Mouse (Mus musculus) liver, postnatal 0 days (tissue): ENCODE results near the gene Osbpl9. TPM values are rescaled to one million over a fixed set of nuclear protein-coding genes. Genes with fewer than 3 reads are reported as not detected.
A peak's percentile ranks its signal among the peaks of the same experiment; 100 is the strongest.

Experiments used
- ATAC-seq: fragments of 200-750 bp; cut with Nextera tagmentation; 2 replicates; pipeline ENCODE4 v1.8.0; 2017; ENCODE audit warnings: mild to moderate bottlenecking, moderate library complexity
- DNase-seq: peaks from one replicate; pipeline ENCODE4 v3.0.0-alpha.2; 2016
- H3K27ac ChIP-seq: fragments of 300-500 bp; sonication (generic); 2 replicates; pipeline ENCODE4 v1.5.1; 2014; ENCODE audit warnings: antibody characterized with exemption, moderate library complexity, mild to moderate bottlenecking, low read depth
- H3K27me3 ChIP-seq: fragments of 300-500 bp; sonication (generic); 2 replicates; pipeline ENCODE4 v1.6.1; 2014; ENCODE audit warnings: low read length, control low read depth, mixed read lengths; ENCODE audit not compliant: insufficient read depth
- H3K36me3 ChIP-seq: fragments of 300-500 bp; sonication (generic); replicated peaks from 2 replicates; pipeline ENCODE4 v1.6.1; 2014; ENCODE audit warnings: mild to moderate bottlenecking, control low read depth, low read length, moderate library complexity, mixed read lengths; ENCODE audit not compliant: insufficient read depth
- H3K4me1 ChIP-seq: fragments of 300-500 bp; sonication (generic); 2 replicates; pipeline ENCODE4 v1.6.1; 2014; ENCODE audit warnings: antibody characterized with exemption, mild to moderate bottlenecking, control low read depth; ENCODE audit not compliant: insufficient read depth
- H3K4me2 ChIP-seq: fragments of 300-500 bp; sonication (generic); 2 replicates; pipeline ENCODE4 v1.6.1; 2014; ENCODE audit warnings: low read depth, mild to moderate bottlenecking, low read length, moderate library complexity, mixed read lengths
- H3K4me3 ChIP-seq: fragments of 300-500 bp; sonication (generic); 2 replicates; pipeline ENCODE4 v1.5.1; 2014; ENCODE audit warnings: low read depth, low read length
- H3K9ac ChIP-seq: fragments of 300-500 bp; sonication (generic); replicated peaks from 2 replicates; pipeline ENCODE4 v1.6.1; 2014; ENCODE audit warnings: mild to moderate bottlenecking, moderate library complexity
- H3K9me3 ChIP-seq: fragments of 300-500 bp; sonication (generic); 2 replicates; pipeline ENCODE4 v1.6.1; 2016; ENCODE audit warnings: mild to moderate bottlenecking, control low read depth, low read length, mixed read lengths
- CTCF ChIP-seq: sonication (generic); IDR thresholded peaks from 2 replicates; pipeline ENCODE4 v1.5.1; 2016; ENCODE audit warnings: antibody characterized with exemption, low read depth
- EP300 ChIP-seq: IDR thresholded peaks from 2 replicates; pipeline ENCODE4 v1.6.1; 2016; ENCODE audit warnings: antibody characterized with exemption, low read depth, mild to moderate bottlenecking
- WGBS: fragments of 180-500 bp; shearing (Covaris S2); extraction: QIAGEN DNeasy Blood & Tissue Kit; methylation state at CpG from one replicate; pipeline ENCODE4 v1.1.7; 2014; ENCODE audit not compliant: insufficient replicate concordance; 5-methylcytosine and 5-hydroxymethylcytosine counted together
- polyA plus RNA-seq: library from polyadenylated mRNA; unstranded; fragments of >200 nt; fragmentation: Nextera tagmentation; extraction: Ambion mirVana; gene quantifications from 2 replicates; pipeline ENCODE4 v1.2.1, GENCODE M21; 2015

Osbpl9 gene
- polyA plus RNA-seq, 1 experiment from 2014 or later: 28.2 TPM

DNA sequence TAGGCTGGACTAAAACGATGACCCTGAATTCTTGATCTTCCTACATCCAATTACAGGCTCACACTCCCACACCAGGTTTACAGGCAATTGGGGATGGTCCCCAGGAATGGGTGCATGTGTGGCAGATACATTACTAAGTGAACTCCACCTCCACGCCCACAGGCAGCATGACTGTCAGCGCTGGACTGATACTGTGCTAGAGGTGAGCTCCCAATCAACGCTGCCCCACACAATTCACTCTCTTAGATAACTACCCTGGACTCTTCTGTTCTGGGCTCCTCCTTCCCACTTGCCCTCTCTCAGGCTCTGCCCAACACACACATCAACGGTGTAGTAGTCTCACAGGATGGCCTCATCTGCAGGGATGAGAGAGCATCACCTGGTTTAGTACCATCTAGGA lies 109.7 kb downstream of the Osbpl9 start:
- no peak overlapping the region for H3K9ac ChIP-seq
- H3K9me3 ChIP-seq: no peaks in the 10 kb centered on the region
- peaks cover 3% of the 10 kb centered on the region; the same call in 1 of the 2 replicates for H3K4me1 ChIP-seq
- TF ChIP-seq EP300 (no peak), CTCF (no peak)
- H3K4me3 ChIP-seq: no peak overlapping the region
- no peak overlapping the region for H3K27ac ChIP-seq
- peaks cover 14% of the 10 kb centered on the region for H3K36me3 ChIP-seq
- H3K4me2 ChIP-seq: no peak overlapping the region
- 69% methylated on average over 5 of the region's 5 CpGs for WGBS
- ATAC-seq (no peak), DNase-seq (no peak)
- H3K27me3 ChIP-seq: no peaks in the 10 kb centered on the region

DNA sequence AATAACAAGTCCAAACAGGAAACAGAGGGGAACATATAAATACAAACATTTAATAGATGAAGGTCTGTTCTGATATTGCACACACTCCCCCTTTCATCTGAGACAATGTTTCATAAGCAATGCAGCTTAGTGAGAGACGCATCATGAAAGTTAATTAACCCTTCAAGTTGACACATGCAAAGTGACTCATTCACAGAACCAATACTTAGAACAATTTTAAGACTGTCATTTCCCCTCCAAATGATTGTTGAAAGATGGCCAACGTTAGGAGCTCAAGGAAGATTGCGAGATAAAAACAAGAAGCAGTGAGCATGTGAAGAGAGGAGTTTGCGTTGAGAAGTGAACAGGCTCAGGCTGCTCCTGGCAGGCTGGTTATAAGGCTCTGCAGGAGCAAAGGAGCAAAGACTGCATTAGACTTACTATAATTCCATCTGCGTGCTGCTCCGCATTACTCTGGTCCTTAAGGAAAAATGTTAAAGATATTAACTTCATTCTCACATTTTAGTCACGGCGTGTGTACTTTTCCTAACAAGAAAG lies 110.8 kb downstream of the Osbpl9 start:
- Histone ChIP-seq H3K9me3 (no peaks in the 10 kb centered on the region), H3K4me1 (peaks cover 3% of the 10 kb centered on the region; the same call in 1 of the 2 replicates), H3K27me3 (no peaks in the 10 kb centered on the region), H3K4me2 (no peak overlapping the region), H3K9ac (no peak overlapping the region), H3K27ac (no peak overlapping the region), H3K4me3 (no peak overlapping the region), H3K36me3 (peaks cover 5% of the 10 kb centered on the region)
- 81% methylated on average over 8 of the region's 8 CpGs for WGBS
- DNase-seq (no peak), ATAC-seq (no peak)
- TF ChIP-seq CTCF (no peak), EP300 (no peak)

DNA sequence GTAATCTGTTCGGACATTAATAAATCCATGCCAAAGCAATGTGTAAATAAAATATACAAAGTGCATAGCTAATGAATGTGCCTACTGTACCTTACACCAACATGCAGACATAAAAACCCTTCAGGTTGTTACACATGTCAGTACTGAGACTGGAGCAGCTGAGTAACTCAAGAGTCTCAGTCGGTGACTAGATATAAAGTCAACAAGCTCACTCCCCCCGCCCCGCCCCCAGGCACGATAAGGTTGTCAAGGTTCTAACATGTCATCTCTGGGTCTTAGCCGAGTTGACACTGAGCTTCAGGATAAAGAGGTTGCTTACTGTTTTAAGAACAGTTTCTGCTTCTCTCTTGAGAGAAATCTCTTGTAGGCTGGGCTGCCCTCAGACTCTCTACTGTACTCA lies 112.1 kb downstream of the Osbpl9 start:
- H3K4me1 ChIP-seq: peaks cover 3% of the 10 kb centered on the region; the same call in 1 of the 2 replicates
- DNase-seq: peak; percentile 36
- 41% methylated on average over 6 of the region's 6 CpGs for WGBS
- H3K4me2 ChIP-seq: no peak overlapping the region
- peaks cover 5% of the 10 kb centered on the region for H3K36me3 ChIP-seq
- H3K27ac ChIP-seq: 0 out of 2 replicates have a peak overlapping the region, but pooled peaks have one; percentile 19
- no peaks in the 10 kb centered on the region for H3K27me3 ChIP-seq
- H3K4me3 ChIP-seq: no peak overlapping the region
- no peaks in the 10 kb centered on the region for H3K9me3 ChIP-seq
- TF ChIP-seq EP300 (no peak), CTCF (no peak)
- no peak overlapping the region for H3K9ac ChIP-seq
- no peak for ATAC-seq

DNA sequence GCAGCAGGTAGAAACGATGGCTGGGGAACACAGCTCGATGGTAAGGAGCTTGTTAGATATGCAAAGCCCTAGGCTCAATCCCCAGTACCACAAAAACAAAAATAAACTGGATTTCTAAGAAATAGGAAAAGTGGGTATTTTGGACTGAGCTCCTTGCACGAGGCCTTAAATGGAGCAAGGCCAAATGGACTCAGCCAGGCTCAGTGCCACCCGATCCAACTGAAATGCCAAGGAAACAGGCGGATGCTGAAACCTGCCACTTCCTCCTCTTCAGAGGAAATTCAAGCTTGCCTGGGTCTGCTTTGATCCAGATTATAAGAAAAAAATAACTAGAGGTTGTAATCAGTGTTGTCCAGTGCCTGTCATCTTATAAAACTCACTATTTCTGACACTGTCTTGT lies 112.9 kb downstream of the Osbpl9 start:
- DNase-seq (no peak), ATAC-seq (no peak)
- Histone ChIP-seq H3K27me3 (no peaks in the 10 kb centered on the region), H3K9ac (no peak overlapping the region), H3K4me2 (no peak overlapping the region), H3K9me3 (no peaks in the 10 kb centered on the region), H3K27ac (no peak overlapping the region), H3K4me3 (no peak overlapping the region), H3K36me3 (peaks cover 6% of the 10 kb centered on the region), H3K4me1 (peaks cover 3% of the 10 kb centered on the region; the same call in 1 of the 2 replicates)
- no peak for TF ChIP-seq EP300
- no peak for TF ChIP-seq CTCF
- WGBS: 84% methylated on average over 5 of the region's 5 CpGs

DNA sequence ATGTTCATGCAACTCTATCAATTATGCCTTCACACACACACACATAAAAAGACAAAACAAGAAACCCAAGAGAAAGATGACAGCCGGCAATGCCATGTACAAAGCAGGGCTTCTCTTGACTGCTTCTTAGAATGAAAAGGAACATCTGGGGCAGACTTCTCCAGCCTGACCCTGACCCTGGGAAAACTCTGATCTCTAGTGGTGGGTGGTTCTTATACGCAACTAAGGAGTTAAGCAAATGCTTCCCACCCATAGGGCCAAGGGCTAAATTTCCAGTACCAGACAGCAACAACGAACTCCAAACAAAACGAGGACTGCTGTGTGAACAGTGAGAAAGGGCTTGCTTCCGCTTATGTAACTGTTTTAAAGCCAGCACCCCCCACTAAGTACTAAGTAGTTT lies 122.0 kb downstream of the Osbpl9 start:
- no peak overlapping the region for H3K27ac ChIP-seq
- H3K27me3 ChIP-seq: no peaks in the 10 kb centered on the region
- DNase-seq (no peak), ATAC-seq (no peak)
- TF ChIP-seq CTCF: no peak
- TF ChIP-seq EP300: no peak
- H3K4me2 ChIP-seq: no peak overlapping the region
- H3K9ac ChIP-seq: no peak overlapping the region
- peaks cover 55% of the 10 kb centered on the region for H3K36me3 ChIP-seq
- H3K4me3 ChIP-seq: no peak overlapping the region
- 73% methylated on average over 5 of the region's 5 CpGs for WGBS
- H3K9me3 ChIP-seq: no peaks in the 10 kb centered on the region
- no peaks in the 10 kb centered on the region for H3K4me1 ChIP-seq

DNA sequence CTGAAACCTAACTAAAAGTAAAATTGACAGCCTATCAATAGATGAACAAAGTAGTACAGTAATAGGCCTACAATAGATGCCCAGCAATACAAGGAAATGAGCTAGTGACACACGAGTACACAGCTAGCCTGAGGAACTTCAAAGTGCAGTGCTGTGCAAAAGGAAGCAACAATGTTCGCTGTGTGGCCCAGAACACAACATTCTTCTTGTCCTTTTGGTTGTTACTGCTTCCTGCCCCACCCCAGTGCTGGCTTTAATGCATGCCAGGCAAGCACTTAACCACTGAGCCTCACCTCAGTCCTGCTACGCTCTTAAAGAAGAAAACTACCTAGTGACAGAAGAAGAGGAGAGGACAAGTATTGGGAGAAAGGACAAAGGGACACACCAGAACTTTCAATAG lies 122.4 kb downstream of the Osbpl9 start:
- Histone ChIP-seq H3K4me1 (no peaks in the 10 kb centered on the region), H3K9ac (no peak overlapping the region), H3K27ac (no peak overlapping the region), H3K9me3 (no peaks in the 10 kb centered on the region), H3K27me3 (no peaks in the 10 kb centered on the region), H3K4me2 (no peak overlapping the region), H3K36me3 (peaks cover 59% of the 10 kb centered on the region), H3K4me3 (no peak overlapping the region)
- 71% methylated on average over 3 of the region's 3 CpGs for WGBS
- TF ChIP-seq CTCF: no peak
- TF ChIP-seq EP300: no peak
- no peak for DNase-seq
- ATAC-seq: no peak

DNA sequence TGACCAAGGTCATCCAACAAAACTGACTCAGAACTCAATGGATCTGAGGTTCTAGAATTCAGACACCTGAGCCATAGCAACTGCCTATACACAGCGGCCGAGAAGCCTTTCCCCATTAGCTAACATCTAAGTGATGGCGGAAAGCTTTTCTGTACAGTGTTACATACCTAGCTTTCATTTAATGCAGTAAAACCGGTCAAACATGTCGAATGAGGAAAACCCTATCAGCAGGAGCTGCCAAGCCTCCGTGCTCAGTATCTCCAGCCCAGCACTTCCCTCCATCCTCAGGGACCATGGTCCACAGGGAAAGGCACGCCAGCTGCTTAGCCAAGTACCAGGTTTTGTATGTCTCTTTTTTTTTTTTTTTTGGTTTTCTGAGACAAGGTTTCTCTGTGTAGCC lies 123.1 kb downstream of the Osbpl9 start:
- TF ChIP-seq EP300 (no peak), CTCF (no peak)
- no peak for DNase-seq
- no peak overlapping the region for H3K9ac ChIP-seq
- H3K27me3 ChIP-seq: no peaks in the 10 kb centered on the region
- no peaks in the 10 kb centered on the region for H3K9me3 ChIP-seq
- H3K4me3 ChIP-seq: no peak overlapping the region
- no peak overlapping the region for H3K4me2 ChIP-seq
- WGBS: 92% methylated on average over 7 of the region's 7 CpGs
- no peak overlapping the region for H3K27ac ChIP-seq
- H3K4me1 ChIP-seq: no peaks in the 10 kb centered on the region
- no peak for ATAC-seq
- peaks cover 58% of the 10 kb centered on the region for H3K36me3 ChIP-seq
